Mouse (Mus musculus) embryonic facial prominence, embryonic 14.5 days (tissue): ENCODE results near the gene Arid3a. TPM values are rescaled to one million over a fixed set of nuclear protein-coding genes. Genes with fewer than 3 reads are reported as not detected.

Source experiments
- ATAC-seq: fragments of 200-750 bp; cut with Nextera tagmentation; 2 replicates; pipeline ENCODE4 v1.8.0; 2017; ENCODE audit warnings: low read depth, moderate number of reproducible peaks, moderate TSS enrichment
- DNase-seq: peaks from one replicate; pipeline ENCODE4 v3.0.0-alpha.2; 2015; ENCODE audit warnings: low spot score
- H3K27ac ChIP-seq: fragments of 300-500 bp; sonication (generic); replicated peaks from 2 replicates; pipeline ENCODE4 v1.5.1; 2014; ENCODE audit warnings: low read depth, mild to moderate bottlenecking, low read length, moderate library complexity
- H3K27me3 ChIP-seq: fragments of 300-500 bp; sonication (generic); replicated peaks from 2 replicates; pipeline ENCODE4 v1.6.1; 2014; ENCODE audit warnings: low read length; ENCODE audit not compliant: control insufficient read depth, insufficient read depth
- H3K36me3 ChIP-seq: fragments of 300-500 bp; sonication (generic); 2 replicates; pipeline ENCODE4 v1.6.1; 2014; ENCODE audit warnings: low read length, mixed read lengths; ENCODE audit not compliant: control insufficient read depth, insufficient read depth
- H3K4me1 ChIP-seq: fragments of 300-500 bp; sonication (generic); 2 replicates; pipeline ENCODE4 v1.6.1; 2014; ENCODE audit warnings: antibody characterized with exemption, low read length; ENCODE audit not compliant: control insufficient read depth, insufficient read depth
- H3K4me2 ChIP-seq: fragments of 300-500 bp; sonication (generic); 2 replicates; pipeline ENCODE4 v1.6.1; 2014; ENCODE audit warnings: low read depth, mild to moderate bottlenecking, low read length, moderate library complexity, mixed read lengths
- H3K4me3 ChIP-seq: fragments of 300-500 bp; sonication (generic); 2 replicates; pipeline ENCODE4 v1.5.1; 2014; ENCODE audit warnings: low read depth, mild to moderate bottlenecking, low read length
- H3K9ac ChIP-seq: fragments of 300-500 bp; sonication (generic); 2 replicates; pipeline ENCODE4 v1.6.1; 2014; ENCODE audit warnings: low read depth, mild to moderate bottlenecking, low read length, moderate library complexity, mixed read lengths
- H3K9me3 ChIP-seq: fragments of 300-500 bp; sonication (generic); 2 replicates; pipeline ENCODE4 v1.6.1; 2016; ENCODE audit warnings: low read length; ENCODE audit not compliant: control insufficient read depth
- whole genome bisulfite sequencing: fragments of 180-500 bp; shearing (Covaris S2); extraction: QIAGEN DNeasy Blood & Tissue Kit; methylation state at CpG from one replicate; pipeline ENCODE4 v1.1.7; 2014; 5-methylcytosine and 5-hydroxymethylcytosine counted together
- polyA plus RNA-seq: library from polyadenylated mRNA; unstranded; fragments of >200 nt; fragmentation: Nextera tagmentation; extraction: Ambion mirVana; gene quantifications from 2 replicates; pipeline ENCODE4 v1.2.1, GENCODE M21; 2014

Gene Arid3a
- polyA plus RNA-seq, 1 experiment from 2014 or later, result 3.1 TPM

DNA sequence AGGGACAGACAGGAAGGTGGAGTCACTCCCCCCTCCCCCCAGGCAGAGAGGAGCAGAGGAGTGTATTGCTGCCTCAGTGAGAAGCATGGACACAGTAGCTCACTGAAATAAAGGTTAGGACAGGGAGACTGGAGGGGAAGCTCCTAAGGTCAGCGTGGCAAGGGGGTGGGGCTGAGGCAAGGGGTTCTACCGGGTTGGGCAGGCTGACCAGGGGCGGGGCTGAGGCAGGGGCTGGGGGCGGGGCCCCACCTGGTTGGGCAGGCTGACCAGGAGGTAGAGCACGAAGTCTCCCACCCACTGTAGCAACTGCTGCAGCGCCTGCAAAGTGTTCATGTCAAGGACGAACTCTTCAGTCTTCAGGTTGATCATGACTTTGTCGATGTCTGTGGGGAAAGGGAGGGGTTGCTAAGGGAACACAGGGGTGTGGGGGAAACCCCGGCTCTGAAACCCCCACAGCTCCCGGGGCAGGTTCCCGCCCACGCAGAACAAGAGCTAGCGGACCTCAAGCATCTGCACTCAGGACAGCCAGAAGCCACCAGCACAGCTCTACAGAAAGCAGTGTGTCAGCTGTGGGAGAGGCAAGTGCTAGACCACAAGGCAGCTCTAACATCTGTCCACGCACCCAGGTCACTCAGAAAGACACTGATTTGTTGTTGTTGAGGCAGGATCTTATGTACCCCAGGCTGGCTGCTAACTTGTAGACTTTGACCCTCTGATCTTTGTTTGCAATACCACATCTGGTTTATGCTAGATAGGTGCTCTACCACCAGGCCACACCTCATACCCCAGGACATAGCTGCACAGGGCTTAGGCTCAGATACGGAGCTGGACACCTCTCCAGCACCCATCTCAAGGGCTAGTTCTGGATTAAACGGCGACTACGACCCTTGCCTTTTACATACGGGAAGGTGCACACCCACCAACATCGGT, 29.3 kb upstream of the Arid3a start:
- Histone ChIP-seq H3K27ac (no peak overlapping the region), H3K36me3 (peaks cover 60% of the 10 kb centered on the region), H3K9me3 (no peaks in the 10 kb centered on the region), H3K4me3 (no peak overlapping the region), H3K4me2 (no peak overlapping the region), H3K4me1 (no peaks in the 10 kb centered on the region), H3K27me3 (no peaks in the 10 kb centered on the region), H3K9ac (no peak overlapping the region)
- WGBS, result 51% methylated on average over 19 of the region's 20 CpGs
- no peak for DNase-seq
- ATAC-seq, result no peak

- no peak overlapping the region for H3K4me3 ChIP-seq
- H3K36me3 ChIP-seq, result peaks cover 73% of the 10 kb centered on the region
- no peak overlapping the region for H3K27ac ChIP-seq
- no peaks in the 10 kb centered on the region for H3K4me1 ChIP-seq
- H3K9me3 ChIP-seq, result no peaks in the 10 kb centered on the region
- peak; percentile 63 for ATAC-seq
- no peak overlapping the region for H3K9ac ChIP-seq
- no peak overlapping the region for H3K4me2 ChIP-seq
- peak; percentile 62 for DNase-seq
- WGBS, result 35% methylated on average over 2 of the region's 2 CpGs
- no peaks in the 10 kb centered on the region for H3K27me3 ChIP-seq
Observed at GRCm38 (mm10) chr10:79900951-79901410, 25.9 kb upstream of the Arid3a start.

- no peak overlapping the region for H3K4me2 ChIP-seq
- H3K27ac ChIP-seq, result no peak overlapping the region
- H3K27me3 ChIP-seq, result no peaks in the 10 kb centered on the region
- peaks cover 58% of the 10 kb centered on the region for H3K36me3 ChIP-seq
- no peaks in the 10 kb centered on the region for H3K9me3 ChIP-seq
- no peak for ATAC-seq
- DNase-seq, result no peak
- H3K4me3 ChIP-seq, result no peak overlapping the region
- no peak overlapping the region for H3K9ac ChIP-seq
- no peaks in the 10 kb centered on the region for H3K4me1 ChIP-seq
- 92% methylated on average over 9 of the region's 9 CpGs for whole genome bisulfite sequencing
Observed at GRCm38 (mm10) chr10:79906712-79907111, 20.1 kb upstream of the Arid3a start.

- no peak overlapping the region for H3K4me2 ChIP-seq
Observed at GRCm38 (mm10) chr10:79907415-79907814, 19.4 kb upstream of the Arid3a start.

DNA sequence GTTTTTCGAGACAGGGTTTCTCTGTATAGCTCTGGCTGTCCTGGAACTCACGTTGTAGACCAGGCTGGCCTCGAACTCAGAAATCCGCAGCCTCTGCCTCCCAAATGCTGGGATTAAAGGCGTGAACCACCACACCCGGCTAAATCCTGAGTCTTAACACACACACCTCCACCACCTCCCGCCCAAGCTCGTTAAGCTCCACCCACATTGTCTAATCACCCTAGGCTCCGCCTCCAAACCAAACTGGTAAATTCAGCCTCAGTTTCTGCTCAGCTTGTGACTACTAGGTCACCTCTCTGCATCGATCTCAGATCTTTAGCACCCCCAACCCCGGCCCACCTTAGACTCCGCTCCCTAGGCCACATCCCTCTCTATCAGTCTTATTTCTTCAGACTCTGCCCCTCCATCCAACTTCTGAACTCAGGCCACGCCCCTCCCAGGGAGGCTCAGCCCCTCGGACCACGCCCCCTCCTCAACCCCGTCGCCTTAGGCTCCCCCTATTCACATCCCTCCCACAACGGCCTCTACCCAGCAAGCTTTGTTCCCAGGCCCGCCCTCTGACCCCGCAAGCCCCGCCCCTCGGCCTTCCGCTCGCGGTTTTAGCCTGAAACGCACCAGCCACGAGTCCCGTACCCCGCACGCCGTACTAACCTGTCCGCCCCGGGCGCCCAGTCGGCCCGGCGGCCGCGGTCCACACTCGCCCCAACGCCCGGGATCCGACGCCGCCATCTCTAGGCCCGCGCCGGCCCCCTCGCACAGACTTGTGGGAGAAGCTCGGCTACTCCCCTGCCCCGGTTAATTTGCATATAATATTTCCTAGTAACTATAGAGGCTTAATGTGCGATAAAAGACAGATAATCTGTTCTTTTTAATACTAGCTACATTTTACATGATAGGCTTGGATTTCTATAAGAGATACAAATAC, 18.4 kb upstream of the Arid3a start, which contains the start of gene Med16:
Med16 (minus strand) TSS at position 757 of the 925 bp plus-strand sequence.
- WGBS, result 3% methylated on average over 52 of the region's 52 CpGs
- H3K4me1 ChIP-seq, result no peaks in the 10 kb centered on the region
- H3K9me3 ChIP-seq, result no peaks in the 10 kb centered on the region
- DNase-seq (peak; percentile 98), ATAC-seq (peak; percentile 95)
- H3K9ac ChIP-seq, result peak within 1 kb of the TSS; percentile 97
- peaks cover 57% of the 10 kb centered on the region for H3K36me3 ChIP-seq
- H3K27me3 ChIP-seq, result no peaks in the 10 kb centered on the region
- H3K4me3 ChIP-seq, result peak within 1 kb of the TSS; percentile 78
- H3K27ac ChIP-seq, result peak within 1 kb of the TSS; percentile 98
- peak within 1 kb of the TSS; percentile 50 for H3K4me2 ChIP-seq

More at GRCm38 (mm10) chr10:79907415-79907814, 19.4 kb upstream of the Arid3a start:
- Histone ChIP-seq H3K4me3 (no peak overlapping the region; the same call in 1 of the 2 replicates), H3K27ac (no peak overlapping the region), H3K4me1 (no peaks in the 10 kb centered on the region), H3K27me3 (no peaks in the 10 kb centered on the region), H3K36me3 (peaks cover 58% of the 10 kb centered on the region), H3K9ac (no peak overlapping the region), H3K9me3 (no peaks in the 10 kb centered on the region)
- ATAC-seq (no peak), DNase-seq (no peak)
- 93% methylated on average over 9 of the region's 10 CpGs for WGBS

DNA sequence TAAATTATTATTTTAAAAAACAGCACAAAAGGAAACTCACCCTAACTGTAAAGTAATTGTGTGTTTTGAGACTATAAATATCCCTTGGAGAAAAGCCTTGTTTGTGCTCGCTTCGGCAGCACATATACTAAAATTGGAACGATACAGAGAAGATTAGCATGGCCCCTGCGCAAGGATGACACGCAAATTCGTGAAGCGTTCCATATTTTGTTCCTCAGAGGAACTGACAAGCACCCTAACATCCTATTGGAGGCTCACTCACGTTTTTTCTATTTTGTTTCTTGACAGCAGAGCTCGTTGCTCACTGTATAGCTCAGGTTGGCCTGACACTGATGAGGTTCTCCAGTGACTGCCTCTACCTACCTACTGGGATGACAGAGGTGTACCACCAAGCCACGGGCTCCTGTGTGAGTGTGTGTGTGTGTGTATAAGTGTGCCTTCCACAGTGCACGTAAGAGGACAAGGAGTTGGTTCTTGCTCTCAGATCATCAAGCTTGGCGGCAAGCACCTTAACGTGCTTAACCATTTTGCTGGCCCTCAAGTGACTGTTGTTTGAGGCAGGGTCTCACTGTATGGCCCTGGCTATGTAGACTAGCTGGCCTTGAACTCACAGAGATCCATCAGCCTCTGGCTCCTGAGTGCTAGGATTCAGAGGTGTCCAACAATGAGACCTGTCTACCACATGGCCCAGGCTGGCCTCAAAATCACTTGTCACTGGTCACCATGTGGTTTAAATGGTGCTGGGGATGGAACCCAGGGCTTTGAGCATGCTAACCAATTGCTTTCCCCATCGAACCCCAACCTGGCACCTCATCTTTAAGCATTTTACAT, 17.5 kb upstream of the Arid3a start:
- H3K27me3 ChIP-seq, result no peaks in the 10 kb centered on the region
- peak overlapping the region; percentile 98 for H3K27ac ChIP-seq
- WGBS, result 24% methylated on average over 14 of the region's 14 CpGs
- H3K9me3 ChIP-seq, result no peaks in the 10 kb centered on the region
- peak overlapping the region; percentile 78 for H3K4me3 ChIP-seq
- ATAC-seq (peak; percentile 69), DNase-seq (peak; percentile 63)
- H3K36me3 ChIP-seq, result peaks cover 51% of the 10 kb centered on the region
- H3K9ac ChIP-seq, result peak overlapping the region; percentile 97
- no peaks in the 10 kb centered on the region for H3K4me1 ChIP-seq
- H3K4me2 ChIP-seq, result peak overlapping the region; percentile 50

- H3K9ac ChIP-seq, result no peak within 1 kb of the TSS
- ATAC-seq (no peak), DNase-seq (no peak)
- H3K36me3 ChIP-seq, result peaks cover 39% of the 10 kb centered on the region
- no peak within 1 kb of the TSS for H3K4me3 ChIP-seq
- WGBS, result 92% methylated on average over 4 of the region's 4 CpGs
- H3K4me2 ChIP-seq, result no peak within 1 kb of the TSS
- H3K4me1 ChIP-seq, result peaks cover 1% of the 10 kb centered on the region
- H3K9me3 ChIP-seq, result no peaks in the 10 kb centered on the region
- no peaks in the 10 kb centered on the region for H3K27me3 ChIP-seq
- peak within 1 kb of the TSS; percentile 98; the same call in 1 of the 2 replicates for H3K27ac ChIP-seq
Observed at GRCm38 (mm10) chr10:79910556-79910955, 16.3 kb upstream of the Arid3a start, which contains the start of gene Gm26602. Gene Gm26602, plus strand, starts transcription at chr10:79910856.
